Mouse (Mus musculus): ENCODE data around the gene Sf1.

Sf1 gene

GRCm38 (mm10) chr19:6400096-6401086 is 36.9 kb downstream of the Sf1 start:
- DNase-seq = peak; percentile 55

GRCm38 (mm10) chr19:6401131-6401815 is 37.8 kb downstream of the Sf1 start:
- DNase-seq = peak; percentile 94

GRCm38 (mm10) chr19:6401951-6402350 is 38.5 kb downstream of the Sf1 start:
- DNase-seq = peak; percentile 77

- no peak for DNase-seq
Measured at GRCm38 (mm10) chr19:6403869-6404268, 40.4 kb downstream of the Sf1 start.

GRCm38 (mm10) chr19:6405433-6405832 is 41.9 kb downstream of the Sf1 start:
- no peak for DNase-seq

- DNase-seq = no peak
Measured at GRCm38 (mm10) chr19:6407109-6407508, 43.6 kb downstream of the Sf1 start.

GRCm38 (mm10) chr19:6407816-6408510 is 44.5 kb downstream of the Sf1 start:
- DNase-seq = no peak

- DNase-seq = no peak
Measured at GRCm38 (mm10) chr19:6408749-6409148, 45.3 kb downstream of the Sf1 start.

- no peak for DNase-seq
Measured at GRCm38 (mm10) chr19:6409176-6409575, 45.7 kb downstream of the Sf1 start.

GRCm38 (mm10) chr19:6409936-6410335 is 46.4 kb downstream of the Sf1 start:
- DNase-seq = no peak

- DNase-seq = no peak
Measured at GRCm38 (mm10) chr19:6412798-6413197, 49.3 kb downstream of the Sf1 start.

- peak; percentile 70 for DNase-seq
Measured at GRCm38 (mm10) chr19:6415454-6415853, 52.0 kb downstream of the Sf1 start.

- DNase-seq = no peak
Measured at GRCm38 (mm10) chr19:6416124-6416770, 52.8 kb downstream of the Sf1 start.

GRCm38 (mm10) chr19:6416894-6417761 is 53.6 kb downstream of the Sf1 start:
- no peak for DNase-seq

GRCm38 (mm10) chr19:6418233-6418879 is 54.9 kb downstream of the Sf1 start, which contains the start of gene Nrxn2:
TSS of gene Nrxn2 (plus strand) at chr19:6418731.
- DNase-seq = peak; percentile 89

GRCm38 (mm10) chr19:6418984-6419692 is 55.6 kb downstream of the Sf1 start:
- no peak for DNase-seq

- DNase-seq = no peak
Measured at GRCm38 (mm10) chr19:6419805-6420310, 56.4 kb downstream of the Sf1 start.

- DNase-seq = no peak
Measured at GRCm38 (mm10) chr19:6420481-6421210, 57.2 kb downstream of the Sf1 start.

- no peak for DNase-seq
Measured at GRCm38 (mm10) chr19:6421211-6421590, 57.7 kb downstream of the Sf1 start.

GRCm38 (mm10) chr19:6422014-6422413 is 58.5 kb downstream of the Sf1 start:
- no peak for DNase-seq
